Mouse (Mus musculus) kidney, embryonic 14.5 days (tissue): ENCODE results near the gene 9330161L09Rik. TPM values are rescaled to one million over a fixed set of nuclear protein-coding genes. Genes with fewer than 3 reads are reported as not detected.

Experiments used
- ATAC-seq: fragments of 200-750 bp; cut with Nextera tagmentation; 2 replicates; pipeline ENCODE4 v1.8.0; 2017; ENCODE audit warnings: moderate number of reproducible peaks, mild to moderate bottlenecking, moderate TSS enrichment, moderate library complexity; ENCODE audit not compliant: low FRiP score, low TSS enrichment
- H3K27ac ChIP-seq: fragments of 300-500 bp; sonication (generic); 2 replicates; pipeline ENCODE4 v1.5.1; 2014; ENCODE audit warnings: low read depth, mild to moderate bottlenecking, low read length, moderate library complexity, mixed read lengths
- H3K27me3 ChIP-seq: fragments of 300-500 bp; sonication (generic); 2 replicates; pipeline ENCODE4 v1.6.1; 2014; ENCODE audit warnings: mild to moderate bottlenecking, low read length; ENCODE audit not compliant: control insufficient read depth, insufficient read depth
- H3K36me3 ChIP-seq: fragments of 300-500 bp; sonication (generic); 2 replicates; pipeline ENCODE4 v1.6.1; 2014; ENCODE audit warnings: low read length, mixed read lengths; ENCODE audit not compliant: control insufficient read depth, insufficient read depth
- H3K4me1 ChIP-seq: fragments of 300-500 bp; sonication (generic); 2 replicates; pipeline ENCODE4 v1.6.1; 2014; ENCODE audit warnings: low read length, mixed read lengths; ENCODE audit not compliant: control insufficient read depth, insufficient read depth
- H3K4me2 ChIP-seq: fragments of 300-500 bp; sonication (generic); replicated peaks from 2 replicates; pipeline ENCODE4 v1.6.1; 2014; ENCODE audit warnings: low read depth, mild to moderate bottlenecking, low read length
- H3K4me3 ChIP-seq: fragments of 300-500 bp; sonication (generic); 2 replicates; pipeline ENCODE4 v1.5.1; 2014; ENCODE audit warnings: mild to moderate bottlenecking, low read length
- H3K9ac ChIP-seq: fragments of 300-500 bp; sonication (generic); 2 replicates; pipeline ENCODE4 v1.6.1; 2014; ENCODE audit warnings: low read depth, mild to moderate bottlenecking, low read length, moderate library complexity
- H3K9me3 ChIP-seq: fragments of 300-500 bp; sonication (generic); 2 replicates; pipeline ENCODE4 v1.6.1; 2016; ENCODE audit warnings: low read length; ENCODE audit not compliant: control insufficient read depth
- WGBS: fragments of 180-500 bp; shearing (Covaris S2); extraction: QIAGEN DNeasy Blood & Tissue Kit; methylation state at CpG from one replicate; pipeline ENCODE4 v1.1.7; 2014; 5-methylcytosine and 5-hydroxymethylcytosine counted together
- polyA plus RNA-seq: library from polyadenylated mRNA; unstranded; fragments of >200 nt; fragmentation: Nextera tagmentation; extraction: Ambion mirVana; gene quantifications from 2 replicates; pipeline ENCODE4 v1.2.1, GENCODE M21; 2014

The 9330161L09Rik gene
- polyA plus RNA-seq, 1 experiment from 2014 or later = 0.22 TPM

DNA sequence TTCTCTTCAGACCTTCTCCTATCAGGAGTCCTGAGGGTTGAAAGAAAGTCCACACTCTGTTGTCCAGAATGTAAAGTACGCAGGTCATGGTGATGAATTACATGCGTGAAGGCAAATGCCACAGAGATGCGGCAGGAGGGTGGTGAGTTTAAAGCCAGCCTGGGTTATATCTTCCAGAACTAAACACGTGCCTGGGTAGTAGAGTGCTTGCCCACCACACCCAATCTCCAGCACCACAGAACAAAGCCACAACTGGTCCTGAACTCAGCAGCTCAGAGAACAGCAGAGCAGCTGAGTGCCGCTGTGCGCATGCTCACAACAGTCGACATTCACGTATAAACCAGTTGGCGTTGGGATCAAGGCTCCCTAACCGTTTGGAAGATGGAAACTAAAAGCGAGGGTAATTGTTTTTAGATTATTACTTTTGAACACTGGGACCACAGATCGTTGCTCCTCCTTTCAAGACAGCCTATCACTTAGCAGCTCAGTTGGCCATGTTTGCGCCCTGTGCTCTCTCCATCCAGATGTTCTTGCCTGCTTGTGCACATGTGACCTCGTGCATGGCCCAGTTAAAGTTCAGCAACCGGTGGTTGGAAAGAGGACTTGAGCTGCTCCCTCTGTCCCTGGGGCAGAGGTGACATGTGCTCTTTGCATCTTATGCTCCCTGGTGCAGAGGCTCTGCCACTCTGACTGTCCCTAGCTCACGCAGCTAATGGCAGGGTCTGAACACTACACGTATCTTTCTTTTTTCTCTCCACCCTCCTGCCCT is 45.9 kb downstream of the 9330161L09Rik start:
- Histone ChIP-seq H3K27me3 (no peaks in the 10 kb centered on the region), H3K4me1 (no peaks in the 10 kb centered on the region), H3K4me2 (no peak overlapping the region), H3K9ac (no peak overlapping the region), H3K27ac (no peak overlapping the region), H3K4me3 (no peak overlapping the region), H3K36me3 (no peaks in the 10 kb centered on the region), H3K9me3 (no peaks in the 10 kb centered on the region)
- no peak for ATAC-seq
- WGBS = 83% methylated on average over 17 of the region's 17 CpGs

DNA sequence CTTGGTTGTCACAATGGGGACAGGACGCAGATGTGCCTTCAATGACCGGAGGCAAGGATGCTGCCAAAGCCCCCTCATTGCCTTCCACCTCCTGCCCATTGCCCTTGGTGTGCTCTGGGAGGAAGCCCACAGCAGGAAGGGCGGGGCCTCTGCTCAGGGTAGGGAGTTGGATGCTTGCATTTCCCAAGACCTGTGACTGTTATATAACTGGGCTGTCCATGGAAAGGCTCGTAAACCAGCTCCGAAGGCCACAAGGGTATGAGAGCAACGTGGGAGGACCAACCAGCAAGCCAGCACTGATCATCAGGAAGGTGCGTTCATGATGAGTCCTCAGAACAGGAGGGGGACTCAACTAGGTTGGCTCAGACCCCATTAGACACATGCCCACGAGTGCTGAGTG is 46.8 kb downstream of the 9330161L09Rik start:
- 70% methylated on average over 8 of the region's 8 CpGs for WGBS
- H3K4me1 ChIP-seq = no peaks in the 10 kb centered on the region
- H3K4me3 ChIP-seq = no peak overlapping the region
- ATAC-seq = no peak
- no peaks in the 10 kb centered on the region for H3K27me3 ChIP-seq
- H3K9ac ChIP-seq = no peak overlapping the region
- H3K4me2 ChIP-seq = no peak overlapping the region
- H3K27ac ChIP-seq = no peak overlapping the region
- H3K36me3 ChIP-seq = no peaks in the 10 kb centered on the region
- no peaks in the 10 kb centered on the region for H3K9me3 ChIP-seq

DNA sequence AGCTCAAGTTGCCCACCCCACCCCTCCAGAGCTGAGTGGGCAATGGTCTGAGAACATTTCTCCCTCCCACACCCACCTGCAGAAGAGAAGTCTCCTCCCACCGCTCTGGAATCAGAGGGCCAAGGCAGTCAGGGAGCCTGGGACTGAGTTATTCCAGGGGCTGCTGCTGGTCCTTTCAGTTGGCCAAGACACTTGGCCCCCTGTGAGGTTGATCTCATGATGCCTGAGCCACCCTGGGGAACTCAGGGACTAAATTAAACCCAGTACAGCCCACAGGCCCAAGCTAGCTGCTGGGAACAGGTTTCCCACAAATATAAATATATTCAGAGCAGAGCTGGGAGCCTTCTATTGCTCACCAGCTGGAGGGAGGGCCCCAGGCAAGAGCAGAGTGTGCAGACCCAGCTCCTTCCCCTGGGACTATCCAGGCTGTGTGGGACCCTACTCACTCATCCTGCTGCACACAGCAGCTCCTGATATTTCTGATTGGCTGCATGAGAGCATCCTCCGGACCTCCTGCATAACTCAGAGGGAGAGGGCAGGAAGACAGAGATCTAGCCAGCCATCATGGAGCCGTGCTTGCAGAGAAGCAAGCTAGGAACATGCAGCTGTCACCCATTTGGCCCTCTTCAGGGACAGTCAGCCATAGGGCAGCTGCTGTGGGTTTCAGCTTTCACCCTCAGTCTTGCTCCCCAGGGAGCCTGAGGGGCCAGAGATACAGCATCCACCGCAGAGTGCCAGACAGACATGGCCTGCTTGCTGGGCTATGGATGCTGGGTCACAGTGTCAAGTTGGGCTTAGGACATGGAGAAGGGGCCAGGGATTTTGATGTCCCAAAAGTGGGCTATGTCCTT is 48.4 kb downstream of the 9330161L09Rik start:
- Histone ChIP-seq H3K36me3 (no peaks in the 10 kb centered on the region), H3K4me1 (no peaks in the 10 kb centered on the region), H3K9ac (no peak overlapping the region), H3K27me3 (no peaks in the 10 kb centered on the region), H3K9me3 (no peaks in the 10 kb centered on the region), H3K4me2 (no peak overlapping the region), H3K4me3 (no peak overlapping the region), H3K27ac (no peak overlapping the region)
- WGBS = 39% methylated on average over 4 of the region's 4 CpGs
- ATAC-seq = 0 out of 2 replicates have a peak, but pooled peaks have one; percentile 24

DNA sequence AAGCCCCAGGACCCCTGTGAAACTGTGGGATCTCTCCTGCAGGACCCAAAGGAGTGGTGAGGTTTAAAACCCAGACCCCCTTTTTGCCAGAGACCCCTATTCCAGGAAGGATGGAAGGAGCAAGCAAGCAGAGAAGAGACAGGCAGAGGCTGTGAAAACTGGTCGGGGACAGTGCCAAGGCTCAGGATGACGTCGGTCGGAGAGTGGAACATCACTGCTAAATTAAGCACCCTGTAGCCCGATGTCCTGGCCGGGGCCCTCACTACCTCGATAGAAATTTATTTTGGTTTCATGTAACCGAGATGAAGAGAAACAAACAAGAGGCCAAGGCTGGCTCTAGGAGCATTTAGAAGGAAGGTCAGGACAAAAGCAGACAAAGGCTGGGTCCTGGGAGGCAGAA is 49.4 kb downstream of the 9330161L09Rik start:
- H3K27ac ChIP-seq = no peak overlapping the region
- H3K27me3 ChIP-seq = no peaks in the 10 kb centered on the region
- no peaks in the 10 kb centered on the region for H3K4me1 ChIP-seq
- no peak for ATAC-seq
- no peaks in the 10 kb centered on the region for H3K9me3 ChIP-seq
- no peak overlapping the region for H3K4me2 ChIP-seq
- H3K36me3 ChIP-seq = no peaks in the 10 kb centered on the region
- no peak overlapping the region for H3K4me3 ChIP-seq
- 75% methylated on average over 8 of the region's 8 CpGs for WGBS
- H3K9ac ChIP-seq = no peak overlapping the region

Other genes starting within 250 kb of the 9330161L09Rik start
- gene Prima1, start 165.7 kb downstream of the 9330161L09Rik start, polyA plus RNA-seq = 0.21 and 0.49 TPM in 2 replicates
- not detected in 2 replicates for gene Fam181a, start 96.8 kb downstream of the 9330161L09Rik start, polyA plus RNA-seq
- 1.0 and 1.2 TPM in 2 replicates for gene Asb2, start 51.8 kb downstream of the 9330161L09Rik start, polyA plus RNA-seq
- gene Otub2, start 19.1 kb downstream of the 9330161L09Rik start, polyA plus RNA-seq = 6.0 and 6.1 TPM in 2 replicates
- gene Ddx24, start 18.0 kb upstream of the 9330161L09Rik start, polyA plus RNA-seq = 73.9 and 93.9 TPM in 2 replicates
- 22.3 and 22.5 TPM in 2 replicates for gene Ifi27, start 26.4 kb upstream of the 9330161L09Rik start, polyA plus RNA-seq
- gene Ifi27l2a, start 35.9 kb upstream of the 9330161L09Rik start, polyA plus RNA-seq = 5.9 and 8.0 TPM in 2 replicates
- gene Ifi27l2b, start 49.4 kb upstream of the 9330161L09Rik start, polyA plus RNA-seq = not detected in 2 replicates
- 1.2 and 2.0 TPM in 2 replicates for gene Ppp4r4, start 124.5 kb upstream of the 9330161L09Rik start, polyA plus RNA-seq
- gene Serpina10, start 223.6 kb upstream of the 9330161L09Rik start, polyA plus RNA-seq = not detected in 2 replicates
- gene Serpina6, start 249.4 kb upstream of the 9330161L09Rik start, polyA plus RNA-seq = 0.47 and 0.95 TPM in 2 replicates